Mouse (Mus musculus): ENCODE results near the gene Tmem94.
"Not testable (repeated sequence)": the region's sequence is repeated elsewhere in the genome, so short reads cannot be mapped to it uniquely, and the experiment has no call there.

The Tmem94 gene

DNA sequence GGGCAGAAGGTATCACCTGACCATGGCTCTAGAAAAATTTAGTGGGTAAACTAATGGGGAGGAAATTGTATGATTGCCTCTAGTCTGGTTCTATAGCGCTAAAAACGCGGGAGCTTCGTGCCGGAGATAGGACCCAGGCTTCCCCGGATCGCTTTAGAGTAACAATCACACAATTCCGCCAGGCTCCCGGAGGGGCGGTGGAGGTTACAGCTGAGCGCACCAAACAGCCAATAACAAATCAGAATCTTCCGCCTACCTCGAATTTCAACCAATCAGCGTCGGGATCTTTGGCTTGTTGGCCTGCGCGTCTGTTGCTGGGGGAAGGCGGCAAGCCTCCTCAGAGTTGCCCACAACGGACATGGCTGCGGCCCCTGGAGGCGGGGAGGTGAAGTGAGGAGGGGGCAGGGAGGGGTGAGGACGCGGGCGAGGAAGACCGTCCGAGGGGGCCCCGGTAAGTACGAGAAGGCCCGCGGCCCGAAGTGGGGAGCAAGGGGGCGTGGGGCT, at the start of gene Tmem94:
TSS of gene Tmem94 (plus strand) at position 331 of the 504 bp plus-strand sequence.
- in situ Hi-C loops (cut with MboI; ENCODE audit: low sequenced_read_pairs) = no loop called here

DNA sequence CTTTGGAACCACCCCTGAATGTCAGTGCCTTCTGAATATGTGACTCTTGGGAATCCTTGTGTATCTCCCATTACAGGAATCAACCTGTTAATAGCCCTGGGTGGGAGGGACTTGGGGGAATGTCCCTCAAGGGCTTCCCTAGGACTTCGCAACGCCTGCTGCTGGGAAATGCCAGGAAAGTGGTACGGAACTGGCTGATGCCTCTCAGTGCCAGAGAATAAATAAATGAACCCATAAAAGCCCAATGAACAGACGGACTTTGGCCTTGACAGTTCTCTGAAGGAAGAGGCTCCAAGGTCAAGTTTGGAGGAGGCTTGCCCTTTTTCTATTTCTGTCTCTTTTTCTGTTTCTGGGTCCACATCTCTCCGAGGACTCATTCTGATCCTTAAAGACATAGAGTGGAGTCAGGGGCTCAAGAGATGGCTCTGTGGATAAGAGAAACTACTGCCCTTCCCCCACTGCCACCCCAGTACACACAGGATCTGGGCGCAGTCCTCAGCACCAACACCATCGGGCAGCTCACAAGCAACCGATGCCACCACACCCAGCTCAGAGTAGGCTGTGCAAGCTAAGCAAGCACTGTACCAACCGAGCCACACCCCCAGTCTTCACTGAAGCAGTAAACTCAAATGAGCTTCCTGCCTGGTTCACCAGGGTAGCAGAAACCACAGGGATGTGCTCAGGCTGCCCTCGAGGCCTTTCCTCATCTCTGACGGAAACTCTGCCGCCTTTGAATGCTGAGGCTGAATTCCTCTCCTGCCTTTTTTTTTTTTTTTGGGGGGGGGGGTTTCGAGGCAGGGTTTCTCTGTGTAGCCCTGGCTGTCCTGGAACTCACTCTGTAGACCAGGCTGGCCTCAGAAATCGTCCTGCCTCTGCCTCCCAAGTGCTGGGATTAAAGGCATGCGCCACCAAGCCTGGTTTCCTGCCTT, 48.6 kb upstream of the Tmem94 start:
- in situ Hi-C loops (cut with MboI; ENCODE audit: low sequenced_read_pairs) = no loop called here

DNA sequence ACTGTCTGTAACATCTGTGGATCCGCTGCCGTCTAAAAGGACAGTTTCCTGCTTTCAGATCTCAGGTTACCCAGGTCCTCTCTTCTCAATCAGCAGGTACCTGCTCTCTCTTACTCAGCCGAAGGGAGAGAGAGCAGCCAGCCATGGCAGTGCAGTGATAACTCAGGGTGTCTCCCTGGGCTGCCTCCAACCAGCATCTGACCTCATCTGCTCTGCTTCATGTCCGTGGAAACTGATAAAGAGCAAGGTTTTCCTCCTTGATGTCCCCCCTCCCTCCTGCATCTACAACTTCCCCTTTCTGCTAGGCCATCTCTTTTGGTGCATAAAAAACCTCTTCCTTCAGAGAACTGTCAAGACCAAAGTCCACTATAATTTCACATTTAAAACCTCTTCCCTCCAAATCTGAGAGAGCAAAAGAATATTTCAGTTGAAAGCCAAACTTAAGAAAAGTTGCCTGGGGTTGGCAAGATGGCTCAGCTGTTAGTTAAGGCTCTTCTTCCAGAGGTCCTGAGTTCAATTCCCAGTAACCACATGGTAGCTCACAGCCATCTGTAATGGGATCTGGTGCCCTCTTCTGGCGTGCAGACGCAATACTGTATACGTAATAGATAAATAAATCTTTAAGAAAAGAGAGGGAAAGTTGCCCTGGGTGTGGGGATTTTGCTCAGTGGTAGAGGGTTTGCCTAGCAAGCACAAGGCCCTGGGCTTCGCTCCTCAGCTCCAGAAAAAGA, 47.4 kb upstream of the Tmem94 start:
- in situ Hi-C loops (cut with MboI; ENCODE audit: low sequenced_read_pairs) = no loop called here

DNA sequence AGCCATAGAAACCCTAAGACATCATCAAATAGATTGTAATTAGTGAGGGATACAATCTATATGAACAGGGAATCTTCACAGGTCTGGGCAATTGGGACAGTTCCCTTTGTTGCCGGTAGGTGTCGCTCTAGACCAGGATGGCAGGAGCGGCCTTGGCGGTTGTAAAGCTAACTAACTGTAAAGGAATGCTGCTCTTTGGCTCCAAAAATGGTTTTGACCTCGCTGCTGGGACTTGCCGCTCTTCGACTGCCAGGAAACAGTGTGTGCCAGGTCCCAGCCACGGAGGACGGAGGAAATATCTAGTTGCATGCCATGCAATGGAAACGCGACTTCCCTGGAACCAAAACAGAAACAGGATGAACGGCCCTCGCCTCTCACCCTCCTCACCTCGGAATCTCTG, 42.6 kb upstream of the Tmem94 start:
- in situ Hi-C loops (cut with MboI; ENCODE audit: low sequenced_read_pairs) = no loop called here

DNA sequence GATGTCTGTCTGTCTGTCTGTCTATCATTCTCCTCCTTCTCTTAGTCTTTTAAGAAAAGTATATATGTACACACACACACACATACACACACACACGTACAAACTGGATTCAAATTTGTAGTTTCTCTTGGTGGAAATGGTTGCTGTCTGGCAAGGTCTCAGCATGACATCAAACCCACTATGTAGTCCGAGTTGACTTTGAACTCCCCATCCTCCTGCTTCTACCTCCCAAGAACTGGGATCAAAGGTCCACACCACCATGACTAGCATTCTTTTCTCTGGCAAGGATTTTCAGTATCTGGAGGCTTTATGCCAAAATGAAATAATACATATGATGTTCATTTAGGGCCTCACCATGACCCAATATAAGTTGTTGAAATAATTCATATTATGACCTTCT, 42.0 kb upstream of the Tmem94 start:
- in situ Hi-C loops (cut with MboI; ENCODE audit: low sequenced_read_pairs) = no loop called here

DNA sequence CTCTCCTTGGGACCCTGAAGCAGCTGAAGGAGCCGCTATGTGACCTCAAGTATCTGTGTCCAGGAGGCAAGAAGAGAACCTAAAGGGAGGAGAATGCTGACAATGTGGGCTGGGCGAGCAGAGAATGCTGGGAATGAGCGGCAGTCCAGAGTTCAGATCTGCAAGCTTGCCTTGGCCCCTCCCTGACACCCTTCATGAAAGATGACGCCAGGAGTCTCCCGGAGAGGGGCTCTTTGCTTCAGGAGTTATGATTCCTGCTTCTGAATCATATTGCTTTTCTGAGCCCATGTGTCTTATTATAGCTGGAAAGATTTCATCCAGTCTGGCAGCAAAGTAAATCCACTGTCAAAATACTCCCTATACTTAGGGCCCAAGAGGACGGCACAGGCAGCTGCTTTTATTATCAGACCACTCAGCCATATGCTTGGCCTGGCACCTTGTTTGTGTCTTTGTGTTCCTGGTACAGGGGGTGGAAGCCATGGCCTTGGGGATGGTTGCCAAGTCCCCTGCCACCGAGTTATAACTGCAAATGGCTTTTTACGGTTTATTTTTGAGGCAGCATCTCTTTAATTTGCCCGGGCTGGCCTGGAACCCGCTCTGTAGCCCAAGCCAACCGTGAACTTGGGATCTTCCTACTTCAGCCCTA, 31.1 kb upstream of the Tmem94 start:
- in situ Hi-C loops (cut with MboI; ENCODE audit: low sequenced_read_pairs) = no loop called here

DNA sequence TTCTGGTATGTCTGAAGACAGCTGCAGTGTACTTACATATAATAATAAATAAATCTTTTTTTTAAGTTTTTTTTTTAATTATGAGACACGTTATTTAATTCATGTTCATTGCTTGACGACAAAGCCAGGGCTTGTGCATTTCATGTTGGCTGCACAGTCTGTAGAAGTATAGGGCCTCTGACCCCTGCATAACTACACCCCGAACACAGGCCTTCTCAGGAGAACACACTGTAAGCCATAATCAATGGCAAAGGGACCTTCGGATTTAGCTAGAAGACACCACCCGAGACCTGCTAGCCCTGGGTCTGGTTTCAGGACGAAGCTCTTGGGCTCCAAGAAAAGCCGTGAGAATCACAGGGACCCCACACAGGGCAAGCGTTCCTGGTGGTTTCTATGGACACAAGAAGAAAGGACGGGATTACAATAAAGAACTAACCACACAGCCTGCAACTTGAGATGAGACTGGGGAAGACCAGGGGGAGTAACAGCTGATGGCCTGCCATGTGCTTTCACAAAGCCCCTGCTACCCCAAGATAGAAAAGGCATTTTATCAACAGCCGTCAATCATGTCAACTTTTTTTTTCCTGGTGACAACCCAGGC, 27.5 kb upstream of the Tmem94 start:
- in situ Hi-C loops (cut with MboI; ENCODE audit: low sequenced_read_pairs) = no loop called here

DNA sequence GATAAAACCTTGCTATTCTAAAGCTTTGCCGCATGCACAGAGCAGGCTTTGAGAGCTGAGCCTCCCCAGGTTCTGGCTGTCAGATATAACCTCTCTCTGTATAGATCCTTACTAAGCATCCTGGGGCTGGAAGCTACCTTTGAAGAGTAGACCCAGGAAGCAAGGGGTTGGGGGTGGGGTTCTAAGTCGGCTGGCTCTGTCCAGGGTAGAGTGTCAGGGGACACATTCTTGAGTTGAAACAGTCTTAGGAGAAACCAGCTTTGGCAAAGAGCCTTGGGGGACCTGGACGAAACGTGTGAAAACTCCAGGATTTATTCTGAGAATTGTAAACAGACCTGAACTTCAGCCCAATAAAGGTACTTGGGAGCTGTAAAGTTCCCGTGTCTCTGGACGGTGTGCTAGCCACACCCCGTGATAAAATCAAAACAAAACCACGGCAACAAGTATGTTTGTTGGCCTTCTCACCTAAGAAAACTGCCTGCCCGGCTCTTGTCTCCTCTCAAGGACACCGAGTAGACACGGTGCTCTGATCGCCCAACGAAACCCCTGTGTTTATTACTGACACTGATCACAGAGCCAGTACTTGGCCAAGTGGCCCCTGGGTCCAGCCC, 26.9 kb upstream of the Tmem94 start:
- in situ Hi-C loops (cut with MboI; ENCODE audit: low sequenced_read_pairs) = no loop called here

DNA sequence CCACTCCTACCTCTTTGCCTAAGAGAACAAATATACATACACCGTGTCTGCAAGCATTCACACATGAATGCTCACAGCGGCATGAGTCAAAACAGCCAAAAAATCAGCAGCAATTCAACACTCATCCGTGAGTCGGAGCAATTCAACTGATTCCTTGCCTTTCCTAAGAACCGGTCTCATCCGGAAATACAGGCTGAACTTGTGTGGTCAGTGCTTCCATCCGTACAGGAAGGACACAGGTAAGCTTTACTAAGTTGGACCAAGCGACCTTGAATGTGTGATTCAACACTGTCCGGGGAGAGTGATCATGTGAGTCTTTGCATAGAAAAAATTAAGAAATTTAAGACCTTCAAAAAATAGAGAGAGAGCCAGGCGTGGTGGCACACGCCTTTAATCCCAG, 24.2 kb upstream of the Tmem94 start:
- in situ Hi-C loops (cut with MboI; ENCODE audit: low sequenced_read_pairs) = no loop called here

DNA sequence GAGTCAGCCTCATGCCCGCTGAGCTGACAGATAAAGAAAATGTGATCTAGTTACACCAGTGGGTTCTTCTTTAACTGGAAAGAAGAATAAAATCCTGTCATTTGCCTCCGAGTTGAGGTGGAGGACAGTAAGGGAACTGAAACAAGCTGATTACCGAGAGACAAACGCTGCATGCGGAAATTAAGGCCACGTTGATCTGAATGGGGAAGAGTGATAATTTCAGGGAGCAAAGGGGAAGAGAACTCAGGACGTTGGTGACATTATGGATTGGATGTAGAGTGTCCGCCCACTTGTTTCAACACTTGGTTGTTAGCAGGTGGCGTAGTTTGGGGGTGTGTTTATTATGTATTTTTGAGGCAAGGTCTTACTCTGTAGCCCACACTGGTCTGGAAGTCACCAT, 22.3 kb upstream of the Tmem94 start:
- in situ Hi-C loops (cut with MboI; ENCODE audit: low sequenced_read_pairs) = no loop called here

DNA sequence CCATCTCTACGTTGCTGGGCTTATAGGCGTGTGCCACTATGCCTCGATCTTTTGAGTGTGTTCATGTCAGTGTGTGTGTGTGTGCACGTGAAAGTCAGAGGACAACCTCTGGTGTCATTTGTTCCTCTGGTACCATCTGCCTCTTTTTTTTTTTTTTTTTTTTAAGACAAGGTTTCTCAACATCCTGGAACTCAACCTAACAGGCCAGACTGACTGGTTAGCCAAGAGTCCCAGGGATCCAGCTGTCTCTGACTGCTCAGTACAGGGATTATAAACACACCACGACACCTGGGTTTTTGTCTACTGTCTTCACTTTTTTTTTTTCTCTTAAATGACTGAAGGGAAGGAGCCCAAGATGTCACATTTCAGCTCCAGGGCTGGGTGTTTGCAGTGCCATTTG, 20.8 kb upstream of the Tmem94 start:
- in situ Hi-C loops (cut with MboI; ENCODE audit: low sequenced_read_pairs) = no loop called here

DNA sequence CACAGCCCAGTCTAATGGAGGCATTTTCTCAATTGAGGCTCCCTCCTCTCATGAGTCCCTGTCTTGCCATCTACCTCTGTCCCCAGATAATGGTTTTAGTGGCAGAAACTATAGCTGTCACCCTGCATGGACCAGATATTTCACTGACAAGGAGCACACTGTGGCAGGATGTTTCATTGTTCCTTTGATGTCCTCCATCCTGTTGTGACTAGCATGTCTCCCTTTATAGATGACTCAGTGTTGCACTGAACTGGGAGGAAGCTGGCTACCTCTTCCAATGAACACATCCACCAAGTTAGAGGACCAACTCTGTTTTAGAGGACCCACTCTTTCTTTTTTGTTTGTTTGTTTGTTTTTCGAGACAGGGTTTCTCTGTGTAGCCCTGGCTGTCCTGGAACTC, 19.1 kb upstream of the Tmem94 start:
- in situ Hi-C loops (cut with MboI; ENCODE audit: low sequenced_read_pairs) = no loop called here

DNA sequence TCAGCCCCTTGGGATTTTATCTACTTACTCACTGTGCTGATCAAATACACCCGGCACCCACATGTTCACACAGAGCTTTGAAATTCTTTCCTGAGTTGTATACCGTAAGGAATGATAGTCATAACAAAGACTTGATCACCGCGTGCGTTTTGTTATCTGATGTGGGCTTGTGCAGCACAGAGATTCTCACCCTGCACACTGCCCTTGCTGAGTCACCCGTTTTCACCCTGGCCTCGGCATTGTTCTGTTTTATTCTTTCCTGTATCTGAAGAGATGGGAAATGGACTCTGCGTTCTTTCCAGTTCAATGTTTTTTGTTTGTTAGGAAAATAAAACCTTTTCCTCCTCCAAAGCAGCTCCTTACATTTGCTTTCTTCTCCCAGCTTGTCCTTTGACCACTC, 18.5 kb upstream of the Tmem94 start:
- in situ Hi-C loops (cut with MboI; ENCODE audit: low sequenced_read_pairs) = no loop called here

DNA sequence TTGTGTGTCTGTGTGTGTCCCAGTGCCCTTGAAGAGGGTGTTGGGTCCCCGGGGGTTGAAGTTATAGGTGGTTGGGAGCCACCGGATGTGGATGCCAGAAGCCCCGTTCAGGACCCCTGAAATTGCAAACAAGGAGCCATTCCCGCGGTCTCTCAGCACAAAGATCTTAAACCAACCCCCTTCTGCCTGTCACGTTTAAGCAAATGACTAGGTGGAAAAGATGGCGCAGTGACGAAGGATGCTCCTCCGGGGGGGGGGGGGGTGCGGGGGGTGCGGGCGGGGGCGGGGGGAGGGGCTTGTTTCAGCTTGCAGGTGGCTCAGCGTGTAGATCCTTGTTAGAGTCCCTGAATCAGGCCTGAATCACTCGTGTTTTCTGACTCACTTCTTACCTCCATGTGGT, 17.9 kb upstream of the Tmem94 start:
- in situ Hi-C loops (cut with MboI; ENCODE audit: low sequenced_read_pairs) = no loop called here

DNA sequence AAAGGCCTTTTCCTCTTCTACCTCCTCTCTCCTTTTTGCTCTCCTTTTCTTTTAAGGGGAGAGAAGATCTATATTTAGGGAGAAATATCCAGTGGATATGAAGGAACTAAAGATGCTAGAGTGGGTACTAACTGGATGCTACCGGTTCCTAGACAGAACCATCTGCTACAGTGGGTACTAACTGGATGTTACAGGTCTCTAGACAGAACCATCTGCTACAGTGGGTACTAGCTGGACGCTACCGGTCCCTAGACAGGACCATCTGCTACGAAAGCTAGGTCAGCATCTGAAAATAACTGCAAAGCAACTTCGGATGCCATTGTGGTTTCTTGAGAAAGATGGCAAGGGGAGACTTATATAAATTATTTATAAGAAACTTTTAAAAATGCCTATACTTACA, 15.4 kb upstream of the Tmem94 start:
- in situ Hi-C loops (cut with MboI; ENCODE audit: low sequenced_read_pairs) = no loop called here

DNA sequence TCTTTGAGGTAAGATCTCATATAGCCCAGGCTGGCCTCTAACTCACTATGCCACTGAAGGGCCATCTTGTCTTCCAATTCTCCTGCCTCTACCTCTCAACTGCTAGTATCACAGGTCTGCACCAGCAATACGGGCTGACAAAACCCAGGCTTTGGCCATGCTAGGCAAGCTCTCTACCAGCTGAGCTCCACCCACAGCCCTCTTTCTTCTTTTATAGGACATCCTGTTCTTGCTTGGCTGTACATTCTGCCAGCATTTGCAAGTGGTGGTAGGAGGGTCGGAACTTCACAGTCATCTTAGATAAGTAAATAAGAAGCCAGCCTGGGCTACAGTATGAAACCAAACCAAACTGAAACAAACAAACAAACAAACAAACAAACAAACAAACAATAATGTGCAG, 13.5 kb upstream of the Tmem94 start:
- in situ Hi-C loops (cut with MboI; ENCODE audit: low sequenced_read_pairs) = no loop called here

DNA sequence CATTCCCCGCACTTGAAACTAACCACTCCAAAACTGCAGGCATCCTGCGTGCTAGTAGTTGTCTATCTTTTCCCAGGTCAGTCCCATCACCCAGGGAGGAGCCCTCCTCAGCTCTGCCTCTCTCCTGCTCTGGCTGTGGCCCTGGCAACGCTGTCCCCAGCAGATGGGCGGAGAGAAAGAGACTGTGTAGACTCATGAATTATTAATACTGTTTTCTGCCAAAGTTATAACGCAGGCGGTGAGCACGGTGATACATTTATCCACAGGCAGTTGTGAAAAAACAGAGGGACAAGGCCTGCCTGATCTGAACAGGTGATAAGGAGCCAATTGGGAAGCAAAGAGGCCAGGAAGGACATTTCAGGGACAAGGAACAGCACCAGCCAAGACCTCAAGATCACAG, 12.6 kb upstream of the Tmem94 start:
- in situ Hi-C loops (cut with MboI; ENCODE audit: low sequenced_read_pairs) = no loop called here

DNA sequence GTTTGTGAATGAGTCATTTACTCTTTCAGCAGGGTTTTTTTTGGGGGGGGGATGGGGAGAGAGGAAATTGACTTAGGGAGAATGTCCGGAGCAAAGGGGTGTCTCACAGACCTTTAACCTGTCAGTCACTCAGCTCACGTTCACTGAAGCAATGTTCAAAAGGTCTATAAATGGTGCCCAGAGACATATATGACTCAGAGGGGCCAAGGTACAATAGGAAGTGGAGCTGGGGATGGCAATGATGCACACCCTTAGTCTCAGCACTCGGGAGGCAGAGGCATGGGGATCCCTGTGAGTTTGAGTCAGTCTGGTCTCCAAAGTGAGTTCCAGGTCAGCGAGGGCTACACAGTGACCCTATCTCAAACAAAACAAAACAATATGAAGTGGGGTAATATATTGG, 11.7 kb upstream of the Tmem94 start:
- in situ Hi-C loops (cut with MboI; ENCODE audit: low sequenced_read_pairs) = no loop called here

DNA sequence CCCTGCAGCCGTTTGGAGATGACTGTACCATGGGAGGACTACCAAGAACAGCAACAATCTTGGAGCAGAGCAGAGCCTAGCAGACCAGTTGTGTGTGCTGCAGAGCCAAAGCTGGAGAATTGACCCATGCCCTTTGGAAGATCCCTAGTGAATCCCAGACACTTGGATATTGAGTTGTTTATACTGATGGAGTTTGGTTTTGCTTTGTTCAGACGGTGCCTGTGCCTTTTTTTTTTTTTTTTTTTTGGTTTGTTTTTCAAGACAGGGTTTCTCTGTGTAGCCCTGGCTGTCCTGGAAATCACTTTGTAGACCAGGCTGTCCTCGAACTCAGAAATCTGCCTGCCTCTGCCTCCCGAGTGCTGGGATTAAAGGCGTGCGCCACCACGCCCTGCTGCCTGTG, 3.1 kb upstream of the Tmem94 start:
- in situ Hi-C loops (cut with MboI; ENCODE audit: low sequenced_read_pairs) = not testable (repeated sequence)

DNA sequence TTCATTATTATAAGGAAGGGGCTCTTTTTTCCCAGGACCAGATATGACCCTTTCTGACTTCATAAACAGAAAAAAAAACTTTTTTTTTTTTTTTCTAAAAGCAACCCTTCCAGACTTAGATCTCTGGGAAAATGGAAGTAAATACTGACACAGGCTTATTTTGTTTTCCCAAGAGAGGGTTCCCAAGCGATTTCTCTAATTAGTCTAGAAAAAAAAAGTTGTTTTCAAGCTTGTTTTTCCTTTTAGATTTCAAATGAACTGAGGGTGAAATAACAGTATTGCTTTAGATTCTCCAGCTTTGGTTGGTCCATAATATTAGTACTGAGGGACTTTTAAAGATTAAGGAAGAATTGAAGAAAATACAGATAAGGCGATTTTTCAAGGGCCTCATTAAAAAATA, 535 bp upstream of the Tmem94 start:
- in situ Hi-C loops (cut with MboI; ENCODE audit: low sequenced_read_pairs) = no loop called here

Measured in CH12F3 (cell line).